Mouse (Mus musculus) kidney, embryonic 15.5 days (tissue): ENCODE data around the gene Olfr732. TPM values are rescaled to one million over a fixed set of nuclear protein-coding genes. Genes with fewer than 3 reads are reported as not detected.

Experiments
- ATAC-seq: fragments of 200-750 bp; cut with Nextera tagmentation; replicated peaks from 2 replicates; pipeline ENCODE4 v1.8.0; 2017; ENCODE audit warnings: moderate TSS enrichment; ENCODE audit not compliant: low FRiP score
- H3K27ac ChIP-seq: fragments of 300-500 bp; sonication (generic); 2 replicates; pipeline ENCODE4 v1.5.1; 2015; ENCODE audit warnings: mild to moderate bottlenecking, inconsistent platforms
- H3K27me3 ChIP-seq: fragments of 300-500 bp; sonication (generic); 2 replicates; pipeline ENCODE4 v1.6.1; 2015; ENCODE audit warnings: inconsistent platforms
- H3K36me3 ChIP-seq: fragments of 300-500 bp; sonication (generic); 2 replicates; pipeline ENCODE4 v1.6.1; 2015; ENCODE audit warnings: inconsistent platforms
- H3K4me1 ChIP-seq: fragments of 300-500 bp; sonication (generic); 2 replicates; pipeline ENCODE4 v1.6.1; 2015; ENCODE audit warnings: inconsistent platforms
- H3K4me2 ChIP-seq: fragments of 300-500 bp; sonication (generic); 2 replicates; pipeline ENCODE4 v1.6.1; 2015; ENCODE audit warnings: moderate library complexity, mild to moderate bottlenecking, inconsistent platforms
- H3K4me3 ChIP-seq: fragments of 300-500 bp; sonication (generic); replicated peaks from 2 replicates; pipeline ENCODE4 v1.5.1; 2015; ENCODE audit warnings: mild to moderate bottlenecking, inconsistent platforms
- H3K9ac ChIP-seq: fragments of 300-500 bp; sonication (generic); 2 replicates; pipeline ENCODE4 v1.6.1; 2015; ENCODE audit warnings: mild to moderate bottlenecking, inconsistent platforms
- H3K9me3 ChIP-seq: fragments of 300-500 bp; sonication (generic); replicated peaks from 2 replicates; pipeline ENCODE4 v1.6.1; 2016; ENCODE audit warnings: inconsistent platforms
- WGBS: fragments of 180-500 bp; shearing (Covaris S2); methylation state at CpG from one replicate; pipeline ENCODE4 v1.1.7; 2015; ENCODE audit warnings: mixed read lengths; 5-methylcytosine and 5-hydroxymethylcytosine counted together
- polyA plus RNA-seq: library from polyadenylated mRNA; unstranded; fragments of >200 nt; fragmentation: Nextera tagmentation; extraction: Ambion mirVana; gene quantifications from 2 replicates; pipeline ENCODE4 v1.2.1, GENCODE M21; 2015

The Olfr732 gene
- not detected in 2 replicates for polyA plus RNA-seq

DNA sequence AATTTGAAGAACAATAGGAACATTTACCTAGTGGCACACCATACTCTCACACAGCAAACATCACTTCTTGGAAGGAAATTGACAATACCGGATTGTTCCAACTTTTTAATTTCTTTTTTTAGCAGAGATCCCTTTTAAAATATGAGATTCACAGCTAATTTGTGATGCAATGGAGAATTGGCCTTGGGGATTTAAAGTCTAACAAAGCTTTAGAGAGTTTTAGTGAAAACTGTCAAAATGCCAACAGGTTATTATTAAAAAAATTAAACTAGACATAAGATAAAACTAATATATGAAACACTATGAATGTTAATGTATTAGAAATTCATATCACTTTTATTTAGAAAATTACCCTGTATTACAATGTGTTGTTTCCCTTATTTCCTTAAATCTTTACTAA lies at the start of gene Olfr732:
TSS of gene Olfr732 (minus strand) at position 101 of the 400 bp plus-strand sequence.
- H3K9ac ChIP-seq: no peak within 1 kb of the TSS
- no peak within 1 kb of the TSS for H3K27ac ChIP-seq
- no peak within 1 kb of the TSS for H3K4me3 ChIP-seq
- H3K27me3 ChIP-seq: no peaks in the 10 kb centered on the region
- no peak for ATAC-seq
- H3K9me3 ChIP-seq: no peaks in the 10 kb centered on the region
- H3K4me2 ChIP-seq: no peak within 1 kb of the TSS
- no peaks in the 10 kb centered on the region for H3K4me1 ChIP-seq
- WGBS: 87% methylated on average over 1 of the region's 1 CpGs
- no peaks in the 10 kb centered on the region for H3K36me3 ChIP-seq

- Histone ChIP-seq H3K27me3 (no peaks in the 10 kb centered on the region), H3K9ac (no peak within 1 kb of the TSS), H3K9me3 (no peaks in the 10 kb centered on the region), H3K4me3 (no peak within 1 kb of the TSS), H3K27ac (no peak within 1 kb of the TSS), H3K4me1 (no peaks in the 10 kb centered on the region), H3K36me3 (no peaks in the 10 kb centered on the region), H3K4me2 (no peak within 1 kb of the TSS)
- WGBS: 64% methylated on average over 1 of the region's 1 CpGs
- ATAC-seq: no peak
These were observed 42.7 kb upstream of the Olfr732 start, which contains the start of gene Olfr734 for GRCm38 (mm10) chr14:50326661-50327060. Olfr734 (minus strand) TSS chr14:50326761.

GRCm38 (mm10) chr14:50301422-50301821 lies 17.4 kb upstream of the Olfr732 start, which contains the start of gene Olfr733:
Olfr733 (minus strand) TSS chr14:50301522.
- Histone ChIP-seq H3K27me3 (no peaks in the 10 kb centered on the region), H3K4me3 (no peak within 1 kb of the TSS), H3K27ac (no peak within 1 kb of the TSS), H3K4me2 (no peak within 1 kb of the TSS), H3K36me3 (no peaks in the 10 kb centered on the region), H3K9ac (no peak within 1 kb of the TSS), H3K4me1 (no peaks in the 10 kb centered on the region), H3K9me3 (no peaks in the 10 kb centered on the region)
- ATAC-seq: no peak

DNA sequence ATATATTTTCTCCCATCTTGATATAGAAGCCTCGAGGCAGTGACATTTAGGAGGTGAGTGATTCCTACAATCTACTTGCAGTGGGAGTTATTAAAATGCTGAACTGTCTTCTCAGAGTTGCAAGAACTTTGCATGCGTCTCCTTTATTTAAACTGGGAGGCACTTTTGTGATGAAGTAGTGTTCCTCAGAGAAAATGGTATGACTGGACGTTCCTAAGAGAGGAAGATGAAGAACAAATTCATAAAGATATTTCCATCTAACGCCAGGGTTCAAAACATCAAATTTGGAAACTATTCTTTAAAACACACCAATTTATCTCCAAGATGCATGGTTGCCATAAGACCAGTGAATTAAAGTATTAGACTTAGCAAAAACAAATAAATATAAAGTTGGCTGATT lies 42.2 kb downstream of the Olfr732 start, which contains the start of gene Olfr731:
TSS of gene Olfr731 (minus strand) at position 101 of the 400 bp plus-strand sequence.
- Histone ChIP-seq H3K4me2 (no peak within 1 kb of the TSS), H3K27me3 (no peaks in the 10 kb centered on the region), H3K4me1 (no peaks in the 10 kb centered on the region), H3K27ac (no peak within 1 kb of the TSS), H3K36me3 (no peaks in the 10 kb centered on the region), H3K9me3 (no peaks in the 10 kb centered on the region), H3K9ac (no peak within 1 kb of the TSS), H3K4me3 (no peak within 1 kb of the TSS)
- ATAC-seq: no peak
- WGBS: 82% methylated on average over 4 of the region's 4 CpGs

Other genes with a start within 250 kb of the Olfr732 start
- gene Olfr725, start 243.8 kb downstream of the Olfr732 start, polyA plus RNA-seq: not detected in 2 replicates
- not detected in 2 replicates for gene Olfr726, start 193.3 kb downstream of the Olfr732 start, polyA plus RNA-seq
- not detected in 2 replicates for gene Olfr727, start 161.0 kb downstream of the Olfr732 start, polyA plus RNA-seq
- not detected in 2 replicates for gene Olfr728, start 141.5 kb downstream of the Olfr732 start, polyA plus RNA-seq
- gene Olfr729, start 131.3 kb downstream of the Olfr732 start, polyA plus RNA-seq: not detected in 2 replicates
- gene Olfr730, start 96.0 kb downstream of the Olfr732 start, polyA plus RNA-seq: not detected in 2 replicates
- not detected in 2 replicates for gene Olfr731, start 42.3 kb downstream of the Olfr732 start, polyA plus RNA-seq
- gene Olfr733, start 17.3 kb upstream of the Olfr732 start, polyA plus RNA-seq: not detected in 2 replicates
- gene Olfr734, start 42.6 kb upstream of the Olfr732 start, polyA plus RNA-seq: not detected in 2 replicates
- gene Olfr735, start 64.7 kb upstream of the Olfr732 start, polyA plus RNA-seq: not detected in 2 replicates
- not detected in 2 replicates for gene Tlr11, start 73.7 kb upstream of the Olfr732 start, polyA plus RNA-seq
- gene Olfr736, start 97.0 kb upstream of the Olfr732 start, polyA plus RNA-seq: not detected in 2 replicates
- not detected in 2 replicates for gene Olfr738, start 123.4 kb upstream of the Olfr732 start, polyA plus RNA-seq
- gene Olfr739, start 134.4 kb upstream of the Olfr732 start, polyA plus RNA-seq: not detected in 2 replicates
- gene Olfr740, start 161.3 kb upstream of the Olfr732 start, polyA plus RNA-seq: not detected in 2 replicates
- gene Olfr741, start 188.5 kb upstream of the Olfr732 start, polyA plus RNA-seq: not detected in 2 replicates
- gene Olfr742, start 219.4 kb upstream of the Olfr732 start, polyA plus RNA-seq: not detected in 2 replicates
- gene Olfr743, start 237.6 kb upstream of the Olfr732 start, polyA plus RNA-seq: not detected in 2 replicates